Mouse (Mus musculus) lung, embryonic 14.5 days (tissue): ENCODE data around the gene Dnmt3a. TPM values are rescaled to one million over a fixed set of nuclear protein-coding genes. Genes with fewer than 3 reads are reported as not detected.

ENCODE experiments used
- ATAC-seq: fragments of 200-750 bp; cut with Nextera tagmentation; 2 replicates; pipeline ENCODE4 v1.8.0; 2017; ENCODE audit warnings: mild to moderate bottlenecking, moderate TSS enrichment, moderate library complexity; ENCODE audit not compliant: insufficient read depth
- DNase-seq: peaks from one replicate; pipeline ENCODE4 v3.0.0-alpha.2; 2015
- H3K27ac ChIP-seq: fragments of 300-500 bp; sonication (generic); 2 replicates; pipeline ENCODE4 v1.5.1; 2014; ENCODE audit warnings: low read depth, mild to moderate bottlenecking, moderate library complexity
- H3K27me3 ChIP-seq: fragments of 300-500 bp; sonication (generic); 2 replicates; pipeline ENCODE4 v1.6.1; 2014; ENCODE audit warnings: low read length, control low read depth; ENCODE audit not compliant: insufficient read depth
- H3K36me3 ChIP-seq: fragments of 300-500 bp; sonication (generic); 2 replicates; pipeline ENCODE4 v1.6.1; 2014; ENCODE audit warnings: control low read depth; ENCODE audit not compliant: insufficient read depth
- H3K4me1 ChIP-seq: fragments of 300-500 bp; sonication (generic); 2 replicates; pipeline ENCODE4 v1.6.1; 2014; ENCODE audit warnings: antibody characterized with exemption, control low read depth; ENCODE audit not compliant: insufficient read depth
- H3K4me2 ChIP-seq: fragments of 300-500 bp; sonication (generic); 2 replicates; pipeline ENCODE4 v1.6.1; 2014; ENCODE audit warnings: mild to moderate bottlenecking
- H3K4me3 ChIP-seq: fragments of 300-500 bp; sonication (generic); 2 replicates; pipeline ENCODE4 v1.5.1; 2014; ENCODE audit warnings: low read depth, low read length
- H3K9ac ChIP-seq: fragments of 300-500 bp; sonication (generic); 2 replicates; pipeline ENCODE4 v1.6.1; 2014
- H3K9me3 ChIP-seq: fragments of 300-500 bp; sonication (generic); 2 replicates; pipeline ENCODE4 v1.6.1; 2016; ENCODE audit warnings: low read depth, low read length, control low read depth
- CTCF ChIP-seq: IDR thresholded peaks from 2 replicates; pipeline ENCODE4 v1.5.1; 2016; ENCODE audit warnings: antibody characterized with exemption, low read depth
- WGBS: fragments of 180-500 bp; shearing (Covaris S2); extraction: QIAGEN DNeasy Blood & Tissue Kit; methylation state at CpG from one replicate; pipeline ENCODE4 v1.1.7; 2014; 5-methylcytosine and 5-hydroxymethylcytosine counted together
- polyA plus RNA-seq: library from polyadenylated mRNA; unstranded; fragments of >200 nt; fragmentation: Nextera tagmentation; extraction: Ambion mirVana; gene quantifications from 2 replicates; pipeline ENCODE4 v1.2.1, GENCODE M21; 2014

Gene Dnmt3a
- 88.0 and 95.5 TPM in 2 replicates for polyA plus RNA-seq

- Histone ChIP-seq H3K9ac (peak within 1 kb of the TSS; percentile 93), H3K4me2 (peak within 1 kb of the TSS; percentile 79), H3K4me1 (peaks cover 29% of the 10 kb centered on the region), H3K27me3 (no peaks in the 10 kb centered on the region), H3K9me3 (no peaks in the 10 kb centered on the region), H3K4me3 (peak within 1 kb of the TSS; percentile 83), H3K36me3 (no peaks in the 10 kb centered on the region), H3K27ac (peak within 1 kb of the TSS; percentile 97)
- ATAC-seq (peak; percentile 9; the same call in 1 of the 2 replicates), DNase-seq (no peak)
- WGBS, result 8% methylated on average over 4 of the region's 4 CpGs
- TF ChIP-seq CTCF, result no peak
Measured at GRCm38 (mm10) chr12:3805852-3806251, at the start of gene Dnmt3a. Gene Dnmt3a, plus strand, starts transcription at chr12:3806007.

- Histone ChIP-seq H3K4me1 (peaks cover 4% of the 10 kb centered on the region; the same call in 1 of the 2 replicates), H3K36me3 (no peaks in the 10 kb centered on the region), H3K27me3 (no peaks in the 10 kb centered on the region), H3K4me3 (no peak overlapping the region), H3K4me2 (no peak overlapping the region), H3K27ac (no peak overlapping the region), H3K9me3 (no peaks in the 10 kb centered on the region), H3K9ac (no peak overlapping the region)
- 92% methylated on average over 3 of the region's 3 CpGs for WGBS
- DNase-seq (no peak), ATAC-seq (no peak)
- no peak for TF ChIP-seq CTCF
Measured at GRCm38 (mm10) chr12:3756216-3756615, 49.6 kb upstream of the Dnmt3a start.

DNA sequence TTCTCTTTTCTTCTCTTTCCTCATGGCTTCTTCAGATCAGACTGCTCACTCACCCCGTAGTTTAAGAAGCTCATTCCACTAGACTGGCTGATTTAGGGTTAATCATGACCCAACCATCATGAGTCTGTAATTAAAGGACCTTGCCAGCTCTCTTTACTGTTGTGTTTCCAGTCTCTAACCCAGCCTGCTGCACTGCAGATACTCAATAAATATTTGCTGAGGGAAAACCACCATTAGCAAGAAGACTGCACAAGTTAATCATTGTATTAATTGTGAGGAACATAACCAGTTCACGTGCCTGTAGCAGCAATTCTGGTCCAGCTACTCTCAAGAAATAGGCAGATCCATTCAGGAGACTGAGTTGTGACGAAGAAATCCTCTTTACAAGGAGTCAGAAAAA is 47.7 kb upstream of the Dnmt3a start:
- Histone ChIP-seq H3K27ac (no peak overlapping the region), H3K36me3 (no peaks in the 10 kb centered on the region), H3K4me3 (no peak overlapping the region), H3K9ac (no peak overlapping the region), H3K9me3 (no peaks in the 10 kb centered on the region), H3K27me3 (no peaks in the 10 kb centered on the region), H3K4me1 (peaks cover 4% of the 10 kb centered on the region; the same call in 1 of the 2 replicates), H3K4me2 (no peak overlapping the region)
- ATAC-seq, result no peak
- DNase-seq, result no peak
- TF ChIP-seq CTCF, result no peak
- WGBS, result 63% methylated on average over 3 of the region's 3 CpGs

DNA sequence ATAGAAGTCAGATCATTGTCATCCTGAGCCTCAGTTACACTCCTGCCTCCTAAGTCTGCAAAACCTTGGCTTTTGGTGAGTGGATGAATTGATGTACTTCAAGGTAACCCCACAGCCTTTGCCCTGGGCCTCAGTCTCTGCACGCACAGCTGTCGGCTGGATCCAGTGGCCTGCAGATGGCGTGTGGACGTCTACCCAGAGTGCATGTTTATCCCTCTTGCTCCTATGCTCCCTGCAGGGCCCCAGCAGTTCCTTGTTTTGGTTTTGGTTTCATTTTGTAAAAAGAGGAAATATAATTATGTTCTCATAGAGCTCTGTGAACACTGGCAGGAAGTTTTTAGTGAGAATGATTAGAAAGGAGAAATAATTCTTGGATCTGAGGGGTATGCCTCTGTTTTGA is 46.4 kb upstream of the Dnmt3a start:
- WGBS, result 19% methylated on average over 4 of the region's 4 CpGs

GRCm38 (mm10) chr12:3760876-3761590 is 44.8 kb upstream of the Dnmt3a start:
- no peak overlapping the region for H3K27ac ChIP-seq
- no peak for ATAC-seq
- no peak for TF ChIP-seq CTCF
- H3K4me2 ChIP-seq, result no peak overlapping the region
- H3K9me3 ChIP-seq, result no peaks in the 10 kb centered on the region
- H3K4me3 ChIP-seq, result no peak overlapping the region
- no peaks in the 10 kb centered on the region for H3K36me3 ChIP-seq
- DNase-seq, result no peak
- no peak overlapping the region for H3K9ac ChIP-seq
- 73% methylated on average over 4 of the region's 4 CpGs for WGBS
- no peaks in the 10 kb centered on the region for H3K27me3 ChIP-seq
- peaks cover 4% of the 10 kb centered on the region; the same call in 1 of the 2 replicates for H3K4me1 ChIP-seq

More for the DNA sequence above, 46.4 kb upstream of the Dnmt3a start:
- Histone ChIP-seq H3K27me3 (no peaks in the 10 kb centered on the region), H3K9ac (no peak overlapping the region), H3K36me3 (no peaks in the 10 kb centered on the region), H3K4me3 (no peak overlapping the region), H3K4me1 (peaks cover 4% of the 10 kb centered on the region; the same call in 1 of the 2 replicates), H3K27ac (peak overlapping the region; percentile 63; the same call in 1 of the 2 replicates), H3K4me2 (no peak overlapping the region), H3K9me3 (no peaks in the 10 kb centered on the region)
- TF ChIP-seq CTCF, result peak; percentile 64
- DNase-seq, result peak; percentile 78
- ATAC-seq, result peak; percentile 90

- TF ChIP-seq CTCF, result no peak
- WGBS, result 60% methylated on average over 6 of the region's 6 CpGs
- no peak for ATAC-seq
Measured at GRCm38 (mm10) chr12:3761591-3762295, 44.1 kb upstream of the Dnmt3a start.

DNA sequence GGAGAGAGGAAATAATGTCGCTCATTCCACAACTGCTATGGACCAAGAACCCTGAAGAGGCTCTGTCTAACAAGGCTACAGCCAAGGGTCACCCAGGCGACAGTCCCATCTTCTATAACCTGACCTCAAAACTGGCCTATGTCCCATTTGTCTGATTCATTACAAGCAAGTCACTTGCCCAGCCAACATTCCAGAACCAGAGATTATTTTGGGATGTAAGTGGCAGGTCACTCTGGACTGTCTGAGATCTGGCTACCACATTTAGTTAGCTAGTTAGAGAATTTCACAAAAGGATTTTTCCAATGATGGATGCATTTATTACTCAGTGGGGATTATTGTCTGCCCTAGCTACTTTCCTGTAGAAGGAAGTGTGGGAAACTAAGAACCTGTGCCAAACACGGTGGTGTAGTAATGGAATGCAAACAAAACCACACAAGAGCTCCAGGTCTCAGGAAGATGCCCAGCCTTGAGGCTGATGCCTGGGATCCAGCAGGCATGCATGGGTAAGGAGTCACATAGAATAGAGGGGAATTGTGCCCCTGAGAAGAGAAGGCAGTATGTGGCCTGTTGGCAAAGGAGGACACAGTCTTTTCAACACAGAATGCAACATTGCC is 41.5 kb upstream of the Dnmt3a start:
- Histone ChIP-seq H3K36me3 (no peaks in the 10 kb centered on the region), H3K4me1 (peaks cover 3% of the 10 kb centered on the region; the same call in 1 of the 2 replicates), H3K27ac (no peak overlapping the region), H3K9ac (no peak overlapping the region), H3K9me3 (no peaks in the 10 kb centered on the region), H3K27me3 (no peaks in the 10 kb centered on the region), H3K4me2 (no peak overlapping the region), H3K4me3 (no peak overlapping the region)
- no peak for TF ChIP-seq CTCF
- WGBS, result 65% methylated on average over 3 of the region's 3 CpGs
- DNase-seq (no peak), ATAC-seq (no peak)

More at GRCm38 (mm10) chr12:3761591-3762295, 44.1 kb upstream of the Dnmt3a start:
- Histone ChIP-seq H3K4me1 (peaks cover 4% of the 10 kb centered on the region; the same call in 1 of the 2 replicates), H3K4me2 (no peak overlapping the region), H3K4me3 (no peak overlapping the region), H3K27ac (no peak overlapping the region), H3K27me3 (no peaks in the 10 kb centered on the region), H3K36me3 (no peaks in the 10 kb centered on the region), H3K9me3 (no peaks in the 10 kb centered on the region), H3K9ac (no peak overlapping the region)
- no peak for DNase-seq
